Mouse (Mus musculus) adipose tissue, adult 10 weeks (tissue): ENCODE results near the gene Ggcx. TPM values are rescaled to one million over a fixed set of nuclear protein-coding genes. Genes with fewer than 3 reads are reported as not detected.

ENCODE experiments used
- polyA plus RNA-seq: library from polyadenylated mRNA; stranded (reverse); fragments of 350-450 nt; fragmentation: Illumina TruSeq; extraction: RNeasy Lipid Tissue Mini Kit (QIAGEN cat#74804); gene quantifications from one replicate; pipeline ENCODE4 v1.2.3, GENCODE M21; 2014; ENCODE audit warnings: low read depth, low replicate concordance

Ggcx gene
- 23.4 TPM for polyA plus RNA-seq

DNA sequence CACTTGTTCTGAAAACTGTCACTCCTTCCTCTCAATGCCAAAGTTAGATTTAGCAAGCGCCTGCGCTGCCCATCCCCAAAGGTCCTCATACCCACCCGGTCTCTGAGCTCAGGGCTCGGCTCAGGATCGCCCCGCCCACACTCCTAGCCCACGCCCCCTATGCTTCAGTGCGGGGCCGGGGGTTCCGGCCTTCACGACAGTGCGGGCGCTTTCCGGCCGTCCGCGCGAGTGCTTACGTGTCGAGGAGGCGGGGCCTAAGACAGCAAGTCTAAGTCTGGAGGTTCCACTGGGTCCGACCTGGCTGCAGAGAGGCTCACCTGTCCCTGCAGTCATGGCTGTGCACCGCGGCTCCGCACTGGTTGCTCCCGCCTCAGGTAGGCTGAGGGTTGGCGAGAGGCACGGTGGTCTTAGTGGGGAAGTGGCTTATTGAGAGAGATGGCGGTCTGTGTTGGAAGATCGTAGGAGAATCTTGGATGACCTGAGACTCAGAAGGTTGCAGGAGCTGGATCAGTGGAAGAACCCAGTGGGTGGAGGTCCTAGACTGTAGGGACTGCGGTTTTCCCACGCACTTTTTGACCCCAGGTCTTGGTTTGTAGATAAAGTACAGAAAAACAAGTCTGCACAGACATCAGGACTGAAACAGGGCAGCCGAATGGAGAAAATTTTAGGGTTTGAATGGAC is at the start of gene Ggcx:
Gene Ggcx, plus strand, starts transcription at position 233 of the 681 bp plus-strand sequence.

GRCm38 (mm10) chr6:72366844-72367443 is 47.2 kb upstream of the Ggcx start, which contains the start of gene Rnf181:
TSS of gene Rnf181 (minus strand) at chr6:72366956.

DNA sequence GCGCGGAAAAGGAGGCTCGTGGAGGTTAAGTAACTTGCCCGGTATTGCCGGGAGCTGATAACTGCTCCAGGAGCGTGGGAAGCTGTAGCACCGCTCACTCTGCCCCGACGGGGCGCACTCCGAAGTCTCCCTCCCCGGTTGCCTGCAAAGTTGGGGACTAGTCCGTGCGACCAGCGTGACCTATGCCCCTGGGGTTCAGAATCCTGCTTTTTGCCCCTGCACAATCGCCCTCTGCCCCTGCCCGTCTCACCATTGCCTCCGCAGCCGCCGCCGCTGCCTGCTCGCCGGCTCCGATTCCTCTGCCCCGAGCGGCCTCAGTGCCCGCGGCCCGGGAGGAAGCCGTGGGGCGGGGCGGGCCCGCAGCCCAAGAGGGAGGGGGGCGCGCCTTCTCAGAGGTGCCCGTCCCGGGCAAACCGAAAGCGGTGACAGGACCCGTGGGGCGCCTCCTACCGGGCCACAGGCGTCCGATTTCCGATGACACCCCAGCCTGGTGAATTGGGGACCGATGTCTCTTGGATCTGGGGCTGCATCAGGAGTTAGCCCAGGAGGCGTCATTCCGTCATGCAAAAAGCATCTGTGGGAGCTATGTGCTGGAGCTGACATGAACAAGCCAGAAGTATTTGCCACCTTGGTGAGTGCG is 33.9 kb upstream of the Ggcx start, which contains the start of gene Vamp5:
Gene Vamp5, minus strand, starts transcription at position 338 of the 640 bp plus-strand sequence.

DNA sequence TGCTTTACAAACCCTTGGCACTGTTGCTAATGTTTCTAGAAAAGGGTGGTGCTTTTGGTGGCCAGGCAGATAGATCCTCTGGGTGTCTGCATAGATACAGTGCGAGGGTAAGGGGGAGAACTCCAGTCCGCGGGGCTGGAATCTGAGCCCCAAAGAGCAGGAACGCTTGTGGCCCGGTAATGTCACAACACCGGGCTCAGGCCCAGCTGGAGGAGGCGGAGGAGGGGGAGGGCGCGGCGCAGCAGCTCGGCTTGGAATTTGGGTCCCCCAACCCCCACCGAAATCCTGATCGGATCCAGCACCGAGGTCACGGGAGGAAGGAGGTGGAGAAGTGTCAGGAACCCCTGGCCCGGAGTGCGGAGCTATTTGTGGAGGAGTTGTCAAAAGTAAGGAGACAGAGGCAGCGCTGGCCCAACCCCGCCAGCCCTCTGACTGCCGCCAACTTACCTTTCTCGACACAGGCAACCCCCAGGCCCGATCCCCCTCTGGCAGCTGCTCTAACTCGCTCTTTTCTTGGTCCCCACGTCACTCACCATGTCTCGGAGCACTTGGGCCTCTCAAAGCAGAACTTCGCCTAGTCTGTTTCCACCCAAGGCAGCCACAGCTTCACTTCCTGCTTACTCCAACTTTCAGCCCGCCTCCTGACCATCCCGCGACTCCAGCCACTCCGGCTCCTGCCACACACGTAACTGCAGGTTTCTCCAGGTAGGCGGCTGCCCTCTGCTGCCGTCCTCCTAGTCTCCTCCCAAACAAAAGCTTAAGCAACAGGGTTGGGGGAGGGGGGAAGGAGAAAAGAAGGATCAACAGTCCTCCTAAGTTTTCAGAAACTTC is 24.0 kb upstream of the Ggcx start, which contains the start of gene Vamp8:
Gene Vamp8, minus strand, starts transcription at position 763 of the 831 bp plus-strand sequence.

DNA sequence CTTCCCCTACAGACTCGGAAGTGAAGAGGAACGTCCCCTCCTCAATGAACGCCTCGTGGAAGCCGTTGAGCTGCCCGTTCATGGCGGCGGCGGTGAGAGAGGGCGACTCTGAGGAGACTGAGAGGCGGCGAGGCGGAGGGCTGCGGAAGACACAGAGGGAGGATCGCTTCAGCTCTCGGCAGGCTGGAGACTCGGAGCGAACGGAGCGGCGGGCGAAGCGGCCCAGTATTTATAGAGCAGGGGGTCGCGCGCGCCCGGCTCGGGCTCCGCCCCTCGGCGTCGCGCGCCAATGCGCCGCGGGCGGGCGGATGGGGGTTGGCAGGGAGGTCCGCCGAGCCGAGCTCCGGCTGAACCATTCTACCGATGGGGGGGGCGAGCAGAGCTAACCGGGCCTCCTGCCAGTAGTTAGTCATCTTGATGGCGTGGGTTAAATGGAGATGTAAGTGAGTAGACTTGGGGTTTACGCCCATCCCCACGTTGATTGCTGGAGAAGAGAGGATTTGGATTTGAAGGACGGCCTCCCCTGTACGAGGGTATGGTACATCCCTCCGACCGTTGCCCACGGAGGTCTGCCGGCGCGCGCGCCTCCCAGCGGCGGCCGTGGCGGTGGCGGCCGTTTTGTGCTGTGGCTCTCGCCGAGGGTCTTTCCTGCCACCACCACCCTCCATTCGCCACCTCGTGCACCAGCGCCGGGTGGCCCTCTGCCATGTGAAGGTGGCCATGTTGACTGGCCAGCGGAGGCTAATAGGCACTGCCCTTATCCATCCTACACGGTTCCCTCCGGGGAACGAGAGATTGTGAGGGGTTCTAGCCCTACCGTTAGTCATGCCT is 25.5 kb downstream of the Ggcx start, which contains the start of gene Mat2a:
Gene Mat2a, minus strand, starts transcription at position 204 of the 831 bp plus-strand sequence.

Other genes starting within 250 kb of the Ggcx start
- 7.1 TPM for gene Atoh8, start 178.7 kb upstream of the Ggcx start, polyA plus RNA-seq
- gene Sftpb, start 109.7 kb upstream of the Ggcx start, polyA plus RNA-seq, result not detected
- 27.8 TPM for gene Usp39, start 69.1 kb upstream of the Ggcx start, polyA plus RNA-seq
- 27.9 TPM for gene 0610030E20Rik, start 67.0 kb upstream of the Ggcx start, polyA plus RNA-seq
- 12.6 TPM for gene Tmem150a, start 58.9 kb upstream of the Ggcx start, polyA plus RNA-seq
- gene Rnf181, start 47.4 kb upstream of the Ggcx start, polyA plus RNA-seq, result 217 TPM
- 19.0 TPM for gene Vamp5, start 33.8 kb upstream of the Ggcx start, polyA plus RNA-seq
- 188 TPM for gene Vamp8, start 23.6 kb upstream of the Ggcx start, polyA plus RNA-seq
- gene Mat2a, start 25.2 kb downstream of the Ggcx start, polyA plus RNA-seq, result 261 TPM
- gene Sh2d6, start 107.4 kb downstream of the Ggcx start, polyA plus RNA-seq, result 3.7 TPM
- 196 TPM for gene Capg, start 130.1 kb downstream of the Ggcx start, polyA plus RNA-seq
- 24.1 TPM for gene Elmod3, start 184.1 kb downstream of the Ggcx start, polyA plus RNA-seq
- gene Retsat, start 184.2 kb downstream of the Ggcx start, polyA plus RNA-seq, result 48.8 TPM
- 105 TPM for gene Tgoln1, start 202.7 kb downstream of the Ggcx start, polyA plus RNA-seq